Mouse (Mus musculus) cerebellum, adult 11-12 months (tissue): ENCODE measurements at regions not wholly inside any gene's neighbourhood (a gene's known extent, or its start where the extent isn't known, plus 50 kb on each side); places are given as distances from the start of the nearest gene placed in this dataset.

Experiments used
- DNase-seq: peaks from one replicate; pipeline ENCODE4 v3.0.0; 2022

- no peak for DNase-seq
These were observed 185.6 kb upstream of the Arhgap24 start for GRCm38 (mm10) chr5:102295564-102295963.

- no peak for DNase-seq
These were observed 174.9 kb upstream of the Arhgap24 start for GRCm38 (mm10) chr5:102306309-102306708.

GRCm38 (mm10) chr5:102306718-102307117 is 174.5 kb upstream of the Arhgap24 start:
- DNase-seq, result no peak

GRCm38 (mm10) chr5:102311570-102311969 is 169.6 kb upstream of the Arhgap24 start:
- no peak for DNase-seq

- no peak for DNase-seq
These were observed 152.9 kb upstream of the Arhgap24 start for GRCm38 (mm10) chr5:102328197-102328784.

- no peak for DNase-seq
These were observed 147.3 kb upstream of the Arhgap24 start for GRCm38 (mm10) chr5:102333894-102334293.

- DNase-seq, result no peak
These were observed 146.6 kb upstream of the Arhgap24 start for GRCm38 (mm10) chr5:102334442-102335197.

- no peak for DNase-seq
These were observed 114.7 kb upstream of the Arhgap24 start for GRCm38 (mm10) chr5:102366481-102366880.

- DNase-seq, result no peak
These were observed 107.8 kb upstream of the Arhgap24 start for GRCm38 (mm10) chr5:102373309-102373971.

GRCm38 (mm10) chr5:102373972-102374755 is 107.0 kb upstream of the Arhgap24 start:
- DNase-seq, result no peak

GRCm38 (mm10) chr5:102375339-102375738 is 105.9 kb upstream of the Arhgap24 start:
- no peak for DNase-seq

- DNase-seq, result no peak
These were observed 87.2 kb upstream of the Arhgap24 start for GRCm38 (mm10) chr5:102393941-102394340.

- no peak for DNase-seq
These were observed 85.5 kb upstream of the Arhgap24 start for GRCm38 (mm10) chr5:102395608-102396146.

- no peak for DNase-seq
These were observed 82.2 kb upstream of the Arhgap24 start for GRCm38 (mm10) chr5:102399006-102399405.

- no peak for DNase-seq
These were observed 63.5 kb upstream of the Arhgap24 start for GRCm38 (mm10) chr5:102417642-102418041.

- no peak for DNase-seq
These were observed 62.1 kb upstream of the Arhgap24 start for GRCm38 (mm10) chr5:102419089-102419488.

- DNase-seq, result no peak
These were observed 56.5 kb upstream of the Arhgap24 start for GRCm38 (mm10) chr5:102424636-102425242.

- DNase-seq, result no peak
These were observed 52.9 kb upstream of the Arhgap24 start for GRCm38 (mm10) chr5:102428310-102428709.
